ENCODE assay signal across 11 mouse cellular contexts in the genomic region with DNA sequence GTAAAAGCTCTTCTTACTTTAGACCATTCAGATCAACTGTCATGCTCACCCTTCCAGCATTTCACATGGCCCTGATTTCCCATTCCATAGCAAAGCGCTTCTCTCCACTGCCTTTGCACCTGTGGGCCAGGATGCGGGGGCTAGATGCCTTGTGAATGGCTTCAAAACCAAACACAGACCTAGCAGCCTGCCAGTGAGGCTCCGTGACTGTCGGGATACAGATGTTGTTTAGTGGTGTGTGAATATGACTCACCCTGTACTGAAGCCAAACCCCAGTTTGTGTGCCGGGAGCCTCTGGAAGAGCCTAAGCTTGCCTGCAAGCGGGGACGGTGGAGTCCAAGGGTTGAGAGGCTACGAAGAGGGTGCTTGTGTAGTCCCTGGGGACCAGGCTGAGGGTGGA. TPM values are rescaled to one million over a fixed set of nuclear protein-coding genes. Genes with fewer than 3 reads are reported as not detected.
DNase-seq lines count a peak whose midpoint lies in the region.
"Had no signal": no experiment of that assay in that cellular context is flagged by ENCODE, and none has a peak within 500 bp of the region (broad histone marks: within the 10 kb centered on the region; RNA-seq: fewer than 3 reads in every experiment).

No protein-coding gene starts in this region.

- intact Hi-C loops in left cerebral cortex, postnatal 25 days (cut with DNase I), result no loop called here

- DNase-seq in heart, adult 18-20 months, result peak; percentile 57 to 68
- DNase-seq in heart, adult 9 months (ENCODE audit: low spot score in 2 of 2), result no peak
- DNase-seq in 3T3-L1 (ENCODE audit: low read depth, low spot score), result peak; percentile 97
- DNase-seq in fibroblast of lung, adult 2 months (ENCODE audit: low read depth), result peak; percentile 91
- peak; percentile 28 to 80 for DNase-seq in left cerebral cortex, postnatal 25 days (ENCODE audit: low spot score in 2 of 2)
- no peak for DNase-seq in testis, postnatal 10 days (ENCODE audit: low spot score)
- no peak for DNase-seq in thymus, adult 18-20 months
- no peak for DNase-seq in natural killer cell, adult 2 months (ENCODE audit: low spot score in 2 of 2)
- DNase-seq: cerebellum, adult 9-11 months; kidney, adult 2 months; thymus, postnatal 4 days had no signal

RNA-seq across cellular contexts. Expression of a gene that starts 21.6 kb away (rescaled TPM):
- total RNA-seq in heart, adult 18-20 months (2021), result 100 to 1,000 TPM; 402 to 412 TPM
- 1 to 10 TPM; 1.3 to 2.5 TPM for total RNA-seq in left cerebral cortex, postnatal 25 days (2021)

Comparison
In these comparisons a context has a peak if more than half of its experiments do, and no peak if none do; other contexts are left out.
1. DNase-seq: peak in heart, adult 18-20 months (2 of 2), 3T3-L1 (single experiment), fibroblast of lung, adult 2 months (single experiment) and left cerebral cortex, postnatal 25 days (2 of 2); none in heart, adult 9 months (0 of 2), testis, postnatal 10 days (single experiment), thymus, adult 18-20 months (0 of 2) and natural killer cell, adult 2 months (0 of 2).
2. RNA of a gene that starts 21.6 kb away (total RNA-seq): 402 to 412 TPM in heart, adult 18-20 months; 1.3 to 2.5 TPM in left cerebral cortex, postnatal 25 days; every median in the first group is over 100 times any median in the second.